Mouse (Mus musculus): ENCODE measurements around the gene Uaca. TPM values are rescaled to one million over a fixed set of nuclear protein-coding genes. Genes with fewer than 3 reads are reported as not detected.
A peak's percentile ranks its signal among the peaks of the same experiment; 100 is the strongest.

Gene Uaca
- total RNA-seq, 2 experiments from 2014 or later = 10.9 to 12.3 TPM

DNA sequence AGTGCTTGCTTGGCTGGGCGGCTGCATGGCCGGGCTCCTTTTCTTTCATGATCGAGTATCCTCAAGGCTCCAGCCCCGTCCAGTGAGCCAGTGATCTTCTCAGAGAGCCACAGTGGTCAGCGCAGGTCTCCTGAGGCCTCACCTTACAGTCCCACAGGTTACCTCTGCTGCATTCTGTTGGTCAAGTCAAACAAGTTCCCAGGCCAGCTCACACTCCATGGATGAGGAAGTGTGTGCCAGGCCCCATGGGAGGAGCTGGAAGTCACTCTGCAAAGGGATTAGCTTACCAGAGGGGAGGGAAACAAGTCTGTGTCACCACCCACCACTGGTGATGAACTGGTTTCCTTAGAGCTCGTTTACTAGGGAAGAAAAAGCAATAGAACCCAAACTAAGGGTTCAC, 28.3 kb downstream of the Uaca start:
- intact Hi-C loops (cut with DNase I) = no loop called here
- DNase-seq (ENCODE audit: low spot score in 2 of 2) = no peak

DNA sequence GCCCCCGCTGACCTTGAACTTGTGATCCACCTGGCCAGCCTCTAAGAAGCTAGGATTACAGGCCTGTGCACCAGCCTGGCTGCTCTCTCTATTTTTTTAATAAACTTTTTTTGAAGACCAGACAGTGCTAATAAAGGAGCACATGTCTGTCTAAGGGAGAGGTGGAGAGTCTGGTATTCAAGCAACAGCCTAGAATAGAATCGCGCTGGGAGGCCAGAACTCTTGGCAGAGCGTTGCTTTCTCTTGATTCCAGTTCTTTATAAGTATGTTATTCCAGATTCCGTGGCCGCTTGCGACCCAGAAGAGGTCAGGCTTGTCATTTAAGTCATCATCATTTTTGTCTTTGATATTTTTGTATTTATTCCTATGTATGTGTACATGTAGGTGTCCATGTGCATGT, 31.2 kb downstream of the Uaca start:
- intact Hi-C loops (cut with DNase I) = no loop called here
- DNase-seq (ENCODE audit: low spot score in 2 of 2) = no peak

DNA sequence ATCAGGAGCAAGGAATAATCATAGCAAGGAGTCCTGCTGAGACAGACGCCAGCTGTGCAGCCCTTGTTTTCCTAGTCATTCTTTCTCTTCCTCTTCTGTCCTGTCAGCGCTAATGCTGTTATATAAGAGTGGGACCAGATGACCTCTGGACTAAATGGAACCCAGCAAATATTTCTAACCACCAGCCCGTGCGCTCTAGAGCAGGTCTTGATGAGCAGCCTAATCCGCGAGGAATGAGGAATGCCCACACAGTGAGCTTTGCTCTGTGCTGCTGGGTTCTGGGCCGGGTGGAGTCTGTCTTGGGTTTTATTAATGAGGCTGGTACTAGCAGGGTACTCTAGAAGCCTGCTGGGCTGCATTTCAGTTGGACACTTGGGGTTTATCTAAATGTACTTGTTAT, 32.4 kb downstream of the Uaca start:
- no peak for DNase-seq (ENCODE audit: low spot score in 2 of 2)
- intact Hi-C loops (cut with DNase I) = no loop called here

DNA sequence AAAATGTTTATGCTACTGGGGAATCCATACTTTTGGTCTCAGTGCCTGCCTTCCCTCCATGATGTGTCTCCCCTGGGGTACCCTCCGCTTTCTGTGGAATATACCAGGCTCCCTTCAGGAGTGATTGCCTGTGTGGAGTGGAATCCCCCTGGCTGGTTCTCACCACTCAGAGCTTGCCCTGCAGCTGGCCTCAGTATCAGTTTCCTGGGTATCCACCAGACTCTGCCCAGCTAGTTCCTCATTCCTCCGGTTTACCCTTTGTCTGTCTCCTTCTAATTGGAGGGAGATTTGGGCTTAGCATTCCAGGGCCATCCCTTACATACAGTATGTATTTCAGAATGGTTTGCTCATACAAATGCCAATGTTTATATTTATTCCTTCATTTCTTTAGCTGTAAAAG, 33.9 kb downstream of the Uaca start:
- intact Hi-C loops (cut with DNase I) = no loop called here
- no peak for DNase-seq (ENCODE audit: low spot score in 2 of 2)

DNA sequence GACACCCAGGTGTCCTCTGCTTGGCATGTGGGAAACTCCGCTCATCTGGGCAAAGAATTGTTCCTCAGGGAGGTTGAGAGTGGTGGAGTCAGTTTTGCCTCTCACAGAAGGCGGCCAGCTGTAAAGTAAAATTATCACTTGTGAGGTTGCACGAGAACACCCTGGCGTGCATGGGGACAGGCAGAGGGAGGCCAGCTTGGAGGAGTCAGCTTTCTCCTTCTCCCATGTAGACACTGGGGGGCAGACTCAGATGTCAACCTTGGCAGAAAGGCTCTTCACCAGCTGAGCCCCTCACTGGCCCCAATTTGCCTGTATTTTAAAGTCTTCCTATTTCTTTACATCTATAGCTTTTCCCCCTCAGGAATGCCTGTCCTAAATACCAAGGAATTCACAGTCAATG, 35.3 kb downstream of the Uaca start:
- no peak for DNase-seq (ENCODE audit: low spot score in 2 of 2)
- intact Hi-C loops (cut with DNase I) = no loop called here

DNA sequence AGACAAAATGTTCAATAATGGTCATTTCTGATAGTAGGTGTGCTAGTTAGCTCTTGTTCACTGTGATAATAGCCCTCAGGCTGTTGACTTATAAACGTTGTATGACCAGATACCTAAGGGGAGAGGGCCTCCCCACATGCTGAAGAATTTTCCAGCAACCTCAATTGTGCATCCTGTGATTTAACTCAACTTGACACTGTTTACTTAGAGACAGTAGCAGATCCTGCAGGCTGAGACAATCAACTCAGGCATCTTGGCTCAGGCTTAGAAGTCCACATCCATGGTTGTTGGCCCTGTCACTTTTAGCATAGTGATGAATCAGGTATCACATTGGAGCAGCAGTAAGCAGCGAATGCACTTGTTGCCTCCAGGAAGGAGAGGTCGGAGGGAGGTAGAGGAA, 35.7 kb downstream of the Uaca start:
- intact Hi-C loops (cut with DNase I) = no loop called here
- no peak for DNase-seq (ENCODE audit: low spot score in 2 of 2)

DNA sequence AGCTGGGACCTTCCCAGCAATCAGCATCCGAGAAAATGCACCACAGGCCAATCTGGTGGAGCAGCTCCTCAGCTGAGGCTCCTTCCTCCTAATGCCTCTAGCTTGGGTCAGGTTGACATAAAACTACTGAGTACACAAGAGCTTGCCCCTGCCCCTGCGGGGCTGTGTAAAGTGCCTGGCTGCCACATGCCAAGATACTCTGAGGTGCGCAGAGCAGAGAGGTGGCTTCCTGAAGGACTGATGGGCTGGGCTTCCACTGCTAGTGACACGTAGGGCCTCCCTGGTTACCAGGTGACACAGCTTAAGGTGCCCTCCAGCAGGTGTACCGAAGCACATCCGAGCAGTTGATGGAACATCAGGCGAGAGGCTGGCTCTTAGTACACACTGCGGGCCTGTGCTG, 37.9 kb downstream of the Uaca start:
- no peak for DNase-seq (ENCODE audit: low spot score in 2 of 2)
- intact Hi-C loops (cut with DNase I) = no loop called here

DNA sequence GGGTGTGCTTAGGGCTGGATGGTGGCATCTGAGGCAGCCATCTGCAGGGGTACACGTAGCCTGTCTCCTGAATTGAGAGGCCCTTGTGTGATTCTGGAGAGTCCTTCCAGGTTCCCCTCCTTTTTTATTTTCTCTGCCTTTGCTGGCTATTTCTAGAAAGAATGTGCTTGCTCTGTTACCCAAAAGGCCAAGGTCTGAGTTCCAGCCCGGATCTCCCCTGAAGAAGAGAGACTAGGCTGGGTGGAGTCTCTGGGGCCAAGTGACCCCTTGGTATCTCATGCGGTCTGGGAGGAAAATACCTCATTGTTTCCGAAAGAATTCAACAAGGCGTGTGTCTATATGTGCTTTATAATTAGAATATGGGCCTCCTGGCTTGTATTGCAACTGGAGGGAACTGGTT, 41.8 kb downstream of the Uaca start:
- DNase-seq (ENCODE audit: low spot score in 2 of 2) = no peak
- intact Hi-C loops (cut with DNase I) = no loop called here

DNA sequence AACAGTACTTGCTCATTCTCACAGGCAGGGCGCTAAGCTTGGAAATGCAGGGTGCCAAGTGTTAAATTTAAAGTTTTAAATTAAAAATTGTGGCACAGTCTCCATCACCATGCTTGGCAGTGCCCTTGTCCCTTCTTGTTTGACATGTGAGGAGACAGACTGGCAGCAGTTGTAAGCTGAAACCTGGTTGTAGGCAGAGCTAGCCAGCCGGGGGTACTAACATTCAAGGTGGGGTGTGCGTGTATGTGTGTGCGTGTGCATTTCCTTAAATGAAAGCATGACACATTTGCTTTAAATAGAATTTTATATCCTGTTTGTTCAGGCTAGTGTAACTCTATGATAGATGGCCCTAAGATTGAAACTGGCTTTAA, 42.7 kb downstream of the Uaca start:
- intact Hi-C loops (cut with DNase I) = no loop called here
- DNase-seq (ENCODE audit: low spot score in 2 of 2) = no peak

DNA sequence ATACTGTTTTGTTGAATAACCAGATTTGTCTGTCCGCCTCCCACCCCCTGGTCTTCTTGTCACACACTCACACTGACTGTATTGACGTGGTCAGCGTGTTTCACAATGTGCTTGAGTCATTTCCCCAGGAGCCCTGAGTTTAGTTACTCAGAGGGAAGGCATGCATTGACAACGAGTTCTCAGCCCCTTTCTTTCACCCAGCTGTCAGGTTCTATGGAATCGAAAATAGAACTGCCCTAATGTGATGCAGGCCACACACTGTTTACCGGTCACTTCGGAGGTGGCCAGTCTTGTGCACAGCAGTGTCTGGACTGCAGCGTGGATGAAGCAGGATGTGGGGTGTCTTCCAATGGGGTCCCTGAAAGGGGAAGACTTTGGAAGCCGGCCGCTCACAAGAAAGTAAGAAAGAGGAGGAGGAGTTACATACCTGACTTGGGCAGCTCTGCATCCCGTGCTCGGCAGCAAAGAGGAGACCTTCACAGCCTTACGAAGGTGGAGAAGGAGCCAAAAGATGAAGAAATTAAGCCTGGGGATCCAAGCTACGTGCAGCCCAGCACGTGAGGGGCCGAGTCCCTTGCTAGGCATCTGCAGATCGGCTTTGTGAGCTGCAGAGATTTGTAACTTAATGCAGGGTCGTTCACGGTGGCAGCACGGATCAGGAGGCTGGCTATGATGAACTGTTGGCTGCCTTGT, 43.3 kb downstream of the Uaca start:
- intact Hi-C loops (cut with DNase I) = no loop called here
- no peak for DNase-seq (ENCODE audit: low spot score in 2 of 2)

DNA sequence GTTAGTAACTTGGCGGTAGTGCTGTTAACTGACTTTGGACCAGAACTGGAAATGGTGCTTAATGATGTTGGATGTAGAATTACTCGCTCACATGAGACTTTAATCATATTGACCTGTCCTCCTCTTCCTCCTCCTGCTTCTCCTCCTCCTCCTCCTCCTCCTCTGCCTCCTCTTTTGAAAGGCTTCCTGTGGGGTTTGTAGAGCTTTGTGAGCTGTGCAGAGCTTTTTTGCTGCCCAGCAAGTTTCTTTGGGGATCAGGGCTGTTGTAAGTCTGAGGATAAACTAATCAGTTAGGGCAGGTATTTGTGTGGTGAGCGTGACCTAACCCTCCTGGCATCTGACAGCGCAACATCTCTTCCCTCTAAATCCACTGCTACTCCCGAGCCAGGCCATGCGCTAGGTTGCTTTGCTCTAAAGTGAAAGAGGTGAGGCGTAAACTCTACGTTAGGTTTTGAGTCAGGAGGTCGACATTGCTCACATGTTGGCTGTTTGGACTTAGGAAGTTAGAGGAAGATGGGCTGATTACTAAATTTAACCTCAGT, 44.1 kb downstream of the Uaca start:
- no peak for DNase-seq (ENCODE audit: low spot score in 2 of 2)
- intact Hi-C loops (cut with DNase I) = no loop called here

DNA sequence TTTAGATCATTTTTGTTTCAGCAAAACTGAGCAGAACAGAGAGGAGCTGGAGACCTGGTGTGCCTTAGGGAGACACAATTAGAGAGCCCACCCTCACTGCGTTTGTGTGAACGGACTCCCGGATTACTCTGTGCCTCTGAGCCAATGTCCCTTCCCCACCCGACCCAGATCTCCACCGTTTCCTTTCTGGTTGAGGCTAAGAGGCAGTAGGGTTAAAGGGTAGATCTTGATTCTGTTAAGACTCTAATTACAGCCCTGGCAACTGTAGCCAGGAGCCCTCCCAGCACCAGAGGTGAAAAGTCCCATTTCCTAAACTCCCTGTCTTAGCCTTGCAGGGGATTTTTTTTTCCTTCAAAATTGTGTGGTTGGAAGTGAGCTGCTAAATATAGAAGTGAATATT, 47.1 kb downstream of the Uaca start:
- intact Hi-C loops (cut with DNase I) = no loop called here
- no peak for DNase-seq (ENCODE audit: low spot score in 2 of 2)

DNA sequence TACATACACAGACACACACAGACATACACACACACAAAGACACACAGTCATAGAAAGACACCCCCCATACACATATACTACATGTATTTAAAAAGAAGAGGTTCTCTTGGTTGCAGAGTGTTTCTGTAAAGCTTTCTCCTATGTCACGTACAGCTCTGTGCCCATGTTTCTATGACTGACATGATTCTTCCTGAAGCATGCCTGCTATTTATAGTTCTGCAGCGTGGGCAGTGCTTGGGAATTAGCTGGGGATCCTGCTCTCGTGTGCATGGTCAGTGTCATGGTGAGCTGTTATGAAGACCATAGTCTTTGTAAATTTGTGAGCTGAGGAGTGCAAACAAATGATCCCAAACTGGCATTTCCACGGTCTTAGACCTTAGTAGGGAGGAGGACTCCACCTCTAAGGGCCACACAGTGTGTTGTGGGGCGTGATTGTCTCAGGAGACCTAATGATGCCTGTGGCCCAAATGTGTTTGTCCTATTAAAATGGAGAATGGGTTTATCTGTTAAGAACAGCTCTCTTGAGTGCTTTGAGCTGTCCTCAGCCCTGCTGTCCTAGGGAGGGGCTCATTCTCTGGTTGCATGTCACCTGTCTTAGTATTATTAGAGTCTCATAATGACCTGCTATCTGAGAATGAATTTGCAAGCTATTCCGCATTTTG, 49.2 kb downstream of the Uaca start:
- DNase-seq (ENCODE audit: low spot score in 2 of 2) = no peak
- intact Hi-C loops (cut with DNase I) = no loop called here

DNA sequence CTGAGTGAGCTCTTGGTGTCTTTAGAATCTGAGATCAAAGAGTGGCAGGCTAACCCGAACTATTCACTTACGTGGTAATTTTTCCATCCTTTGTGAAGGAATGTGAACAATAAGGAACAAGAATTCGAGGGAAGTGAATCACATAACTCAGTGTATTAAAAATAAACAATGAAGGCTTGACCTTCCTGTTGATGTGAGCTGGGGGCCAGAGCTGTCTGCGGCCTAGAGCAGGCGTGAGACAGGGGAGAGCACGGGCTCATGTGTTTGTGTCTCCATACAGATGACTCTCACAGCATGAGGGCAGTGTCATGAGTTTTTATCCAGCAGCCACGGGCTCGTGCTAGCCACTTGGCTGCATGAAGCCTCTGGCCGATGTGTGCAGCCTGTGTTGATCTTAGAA, 54.4 kb downstream of the Uaca start:
- intact Hi-C loops (cut with DNase I) = no loop called here
- DNase-seq (ENCODE audit: low spot score in 2 of 2) = no peak

DNA sequence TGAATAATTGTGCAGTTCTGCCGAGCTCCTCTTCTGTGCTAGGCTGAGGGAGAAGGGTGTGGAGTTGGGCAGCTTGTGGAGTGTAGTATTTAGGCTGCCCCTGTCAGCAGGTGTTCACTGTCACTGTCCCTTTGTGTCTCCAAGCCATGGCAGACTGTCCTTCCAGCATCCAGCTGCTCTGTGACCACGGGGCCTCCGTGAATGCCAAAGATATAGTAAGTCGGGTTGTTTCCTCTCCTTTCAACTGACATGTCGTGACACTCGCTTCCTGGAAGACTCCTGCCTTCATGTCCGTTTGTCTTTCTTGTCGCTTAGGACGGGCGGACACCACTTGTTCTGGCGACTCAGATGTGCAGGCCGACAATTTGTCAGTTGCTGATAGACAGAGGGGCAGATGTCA, 55.6 kb downstream of the Uaca start:
- no peak for DNase-seq (ENCODE audit: low spot score in 2 of 2)
- intact Hi-C loops (cut with DNase I) = loop anchor here (10.0 kb wide), 1 partner anchor 155 kb away; no protein-coding TSS in a partner anchor

DNA sequence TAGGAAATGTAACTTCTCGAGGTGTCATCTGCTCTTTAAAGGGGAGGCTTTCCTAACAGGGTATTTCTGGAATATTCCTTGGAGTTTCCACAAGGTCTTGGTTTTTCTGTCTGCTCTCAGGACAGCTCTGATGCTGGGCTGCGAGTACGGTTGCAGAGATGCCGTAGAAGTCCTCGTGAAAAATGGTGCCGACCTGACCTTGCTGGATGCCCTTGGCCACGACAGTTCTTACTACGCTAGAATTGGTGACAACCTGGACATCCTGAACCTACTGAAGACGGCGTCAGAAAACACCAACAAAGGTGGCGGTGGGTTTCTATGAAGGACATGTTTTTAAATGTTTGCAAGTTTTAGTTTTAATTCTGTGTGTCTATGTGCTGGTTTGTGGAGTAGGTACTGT, 59.9 kb downstream of the Uaca start:
- intact Hi-C loops (cut with DNase I) = loop anchor here (10.0 kb wide), 1 partner anchor 159 kb away; no protein-coding TSS in a partner anchor
- DNase-seq (ENCODE audit: low spot score in 2 of 2) = no peak

DNA sequence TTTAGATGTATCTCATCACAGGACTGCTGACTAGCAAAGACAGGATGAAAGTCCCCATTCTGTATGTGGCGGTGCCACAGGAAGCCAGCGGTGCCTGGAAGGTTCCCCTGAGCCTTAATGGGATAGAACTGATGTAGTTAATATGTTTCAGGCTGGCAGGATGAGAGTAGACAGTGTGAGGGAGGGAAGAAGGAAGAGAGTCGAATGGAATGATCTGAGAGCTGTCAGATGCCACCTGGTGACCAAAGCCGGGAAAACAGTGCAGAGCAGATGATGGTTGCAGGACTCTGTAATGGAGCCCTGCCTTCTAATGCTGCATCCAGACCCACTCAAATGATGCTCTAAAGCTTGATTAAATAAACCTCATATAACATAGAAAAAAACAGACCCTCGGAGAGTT, 63.5 kb downstream of the Uaca start:
- intact Hi-C loops (cut with DNase I) = loop anchor here (2.0 to 10.0 kb wide), 4 partner anchors 37 to 613 kb away; no protein-coding TSS in a partner anchor

DNA sequence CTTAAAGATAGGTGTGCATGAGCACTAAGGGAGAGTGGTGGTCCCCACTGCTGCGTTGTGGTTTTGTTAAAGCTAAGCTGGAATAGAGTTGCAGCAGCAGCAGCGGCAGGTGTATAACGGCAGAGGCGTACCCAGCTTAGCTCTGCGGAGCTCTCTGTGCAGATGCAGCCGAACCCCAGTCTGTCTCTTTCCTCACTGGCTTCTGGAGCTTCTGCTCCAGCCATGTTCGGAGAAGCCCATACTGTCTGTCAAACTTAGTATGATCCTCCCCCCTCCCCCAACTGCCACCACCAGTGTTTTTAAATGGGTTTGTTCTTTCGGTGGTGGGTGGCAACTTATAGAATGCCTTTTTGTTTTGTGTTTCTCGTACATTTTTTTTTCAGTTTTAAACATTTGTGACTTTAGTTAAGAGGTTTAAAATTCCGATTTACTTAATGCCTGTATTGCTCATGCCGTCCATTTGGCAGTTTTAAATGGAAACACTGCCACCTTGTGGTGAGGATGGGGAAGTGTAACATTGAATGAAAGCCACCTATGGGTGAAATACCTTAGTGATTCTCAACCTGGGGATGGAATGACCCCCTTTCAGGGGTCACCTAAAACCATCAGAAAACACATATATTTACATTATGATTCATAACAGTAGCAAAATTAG, 64.1 kb downstream of the Uaca start:
- intact Hi-C loops (cut with DNase I) = loop anchor here (2.0 to 10.0 kb wide), 4 partner anchors 38 to 614 kb away; no protein-coding TSS in a partner anchor
- peak; percentile 34 to 58 for DNase-seq (ENCODE audit: low spot score in 2 of 2)

More for the DNA sequence above, 63.5 kb downstream of the Uaca start:
- peak; percentile 85 to 86 for DNase-seq (ENCODE audit: low spot score in 2 of 2)

DNA sequence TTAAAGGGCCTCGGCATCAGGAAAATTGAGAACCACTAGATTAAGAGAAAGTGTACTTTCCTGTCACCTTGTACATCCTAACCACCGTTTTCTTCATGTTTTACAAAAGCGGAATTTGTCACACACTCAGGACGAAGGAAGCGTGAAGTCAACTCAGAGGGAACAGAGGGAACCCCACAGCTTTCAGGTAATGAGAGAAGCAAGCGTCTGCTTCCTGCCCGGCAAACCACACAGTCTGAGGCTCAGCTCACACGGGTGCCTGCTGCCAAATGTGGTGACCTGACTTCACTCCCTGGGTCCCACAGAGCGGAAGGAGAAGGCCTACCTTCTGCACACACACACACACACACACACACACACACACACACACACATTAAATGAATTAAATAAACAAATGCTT, 64.7 kb downstream of the Uaca start:
- no peak for DNase-seq (ENCODE audit: low spot score in 2 of 2)
- intact Hi-C loops (cut with DNase I) = loop anchor here (2.0 to 10.0 kb wide), 4 partner anchors 38 to 614 kb away; no protein-coding TSS in a partner anchor

DNA sequence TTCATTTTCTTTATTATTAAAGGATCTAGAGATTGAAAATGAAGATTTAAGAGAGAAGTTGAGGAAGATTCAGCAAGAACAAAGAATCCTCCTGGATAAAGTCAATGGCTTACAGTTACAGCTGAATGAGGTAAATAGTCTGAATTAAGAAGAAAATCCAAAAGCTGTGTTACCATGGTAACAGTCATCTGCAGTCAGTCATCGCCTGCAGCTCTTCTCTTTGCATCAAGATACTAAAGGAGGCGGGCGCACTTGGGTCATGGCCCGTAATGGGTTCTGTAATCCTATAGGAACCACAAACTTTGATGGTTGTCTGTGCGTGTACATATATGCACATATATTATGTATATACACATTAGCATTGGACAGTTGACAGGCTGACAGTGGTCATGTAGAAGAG, 66.7 kb downstream of the Uaca start:
- no peak for DNase-seq (ENCODE audit: low spot score in 2 of 2)
- intact Hi-C loops (cut with DNase I) = no loop called here

Data from left cerebral cortex, postnatal 14 days (tissue).